Mouse (Mus musculus): ENCODE data around the gene Trnp1.

The Trnp1 gene

DNA sequence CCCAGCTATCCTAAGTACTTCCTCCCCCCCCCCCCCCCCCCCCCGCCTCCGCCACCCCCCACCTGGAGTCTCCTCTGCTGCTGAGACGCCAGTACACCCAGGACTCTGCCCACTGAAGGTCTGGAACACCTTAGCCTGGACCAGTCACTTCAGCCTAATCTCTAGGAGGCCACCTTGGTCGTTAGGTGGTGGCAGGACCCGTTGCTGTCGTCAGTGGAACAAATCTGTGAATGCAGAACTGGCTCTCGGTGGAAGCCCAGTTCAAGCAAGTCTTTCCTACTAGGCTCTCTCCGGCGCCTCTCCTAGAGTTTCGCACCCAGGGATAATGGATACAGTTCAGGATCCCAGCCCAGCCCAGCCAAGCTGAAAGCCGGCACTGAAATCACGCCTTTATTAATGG lies 4.5 kb downstream of the Trnp1 start:
- DNase-seq = no peak

- DNase-seq = no peak
These were observed 6.5 kb downstream of the Trnp1 start for GRCm38 (mm10) chr4:133491800-133492199.

- DNase-seq = no peak
These were observed 8.7 kb downstream of the Trnp1 start for GRCm38 (mm10) chr4:133489489-133490245.

- no peak for DNase-seq
These were observed 9.5 kb downstream of the Trnp1 start for GRCm38 (mm10) chr4:133488619-133489392.

DNA sequence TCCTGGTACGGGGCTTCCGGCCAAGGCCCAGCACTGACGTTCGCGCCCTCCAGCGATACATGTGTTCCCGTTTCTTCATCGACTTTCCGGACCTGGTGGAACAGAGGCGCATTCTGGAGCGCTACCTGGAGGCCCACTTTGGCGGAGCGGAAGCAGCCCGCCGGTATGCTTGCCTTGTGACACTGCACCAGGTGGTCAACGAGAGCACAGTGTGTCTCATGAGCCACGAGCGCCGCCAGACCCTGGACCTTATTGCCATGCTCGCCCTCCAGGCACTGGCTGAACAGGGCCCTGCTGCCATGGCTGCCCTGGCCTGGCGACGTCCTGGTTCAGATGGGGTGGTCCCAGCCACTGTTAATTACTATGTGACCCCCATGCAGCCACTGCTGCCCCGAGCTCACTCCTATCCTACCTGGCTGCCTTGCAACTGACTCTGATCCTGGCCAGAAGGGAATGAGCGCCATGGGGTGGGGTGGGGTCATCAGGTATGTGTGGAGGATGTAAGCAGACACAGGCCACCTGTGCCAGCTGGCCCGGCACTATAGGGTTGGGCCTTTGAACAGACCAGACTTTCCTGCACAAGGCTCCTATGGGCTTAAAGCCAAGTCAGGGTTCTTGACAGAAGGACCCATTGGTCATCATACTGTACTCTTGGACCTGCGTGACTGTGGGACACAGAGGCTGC lies 11.5 kb downstream of the Trnp1 start:
- no peak for DNase-seq

- DNase-seq = no peak
These were observed 12.5 kb downstream of the Trnp1 start for GRCm38 (mm10) chr4:133485691-133486425.

DNA sequence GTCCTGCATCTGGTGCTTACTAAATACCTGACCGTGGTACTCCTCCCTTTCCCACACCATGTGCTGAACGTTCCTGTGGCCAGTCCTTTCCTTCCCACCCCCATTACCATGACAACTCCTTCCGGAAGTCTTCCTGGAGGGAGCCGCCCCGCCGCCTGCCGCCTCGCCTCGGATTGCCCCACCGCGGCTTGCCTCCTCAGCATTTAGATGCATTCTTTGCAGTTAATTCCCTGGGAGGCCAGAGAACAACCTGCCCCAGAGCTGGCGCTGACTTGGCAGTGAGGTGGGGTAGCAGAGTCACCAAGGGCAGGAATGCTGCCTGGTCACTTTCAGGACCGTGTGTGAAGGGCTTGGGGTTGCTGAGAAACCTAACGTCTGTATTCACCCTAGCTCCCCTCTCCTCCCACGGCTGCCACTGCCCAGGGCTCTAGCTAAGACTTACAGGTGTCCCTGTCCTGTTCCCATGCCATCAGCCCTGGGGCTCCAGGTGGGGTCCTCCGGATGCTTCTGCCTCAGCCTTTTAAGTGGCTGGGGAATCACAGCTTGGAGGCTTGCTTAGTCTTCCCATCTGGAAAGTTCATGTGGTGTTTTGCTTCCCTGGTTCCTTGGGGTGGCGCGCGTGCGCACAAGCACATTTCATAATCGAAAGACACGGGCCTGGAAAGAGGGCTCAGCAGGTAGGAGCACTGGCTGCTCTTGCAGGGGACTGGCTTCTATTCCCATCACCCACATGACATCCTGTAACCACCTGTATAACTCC lies 13.9 kb downstream of the Trnp1 start:
- no peak for DNase-seq

GRCm38 (mm10) chr4:133482479-133482878 lies 15.9 kb downstream of the Trnp1 start:
- no peak for DNase-seq

- no peak for DNase-seq
These were observed 16.9 kb downstream of the Trnp1 start for GRCm38 (mm10) chr4:133481488-133481887.

DNA sequence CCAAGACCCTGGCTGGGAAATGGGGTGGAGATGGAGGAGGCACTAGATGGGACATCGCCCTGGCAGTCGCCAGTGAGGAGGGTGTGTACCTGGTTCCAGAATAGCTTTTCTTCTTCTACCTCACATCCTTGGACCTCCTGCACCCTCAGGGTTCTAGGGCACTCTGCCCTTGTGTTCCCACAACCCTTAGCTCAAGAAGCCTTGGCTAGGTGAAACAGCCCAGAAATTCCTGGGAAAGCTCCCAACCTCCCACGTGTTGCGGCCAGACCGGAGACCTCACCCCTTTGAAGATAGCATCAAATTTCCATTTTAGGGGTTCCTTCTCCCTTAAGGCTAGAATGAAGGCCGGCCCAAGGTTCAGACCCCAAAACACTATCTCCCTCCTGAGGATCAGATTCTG lies 17.6 kb downstream of the Trnp1 start:
- DNase-seq = no peak

DNA sequence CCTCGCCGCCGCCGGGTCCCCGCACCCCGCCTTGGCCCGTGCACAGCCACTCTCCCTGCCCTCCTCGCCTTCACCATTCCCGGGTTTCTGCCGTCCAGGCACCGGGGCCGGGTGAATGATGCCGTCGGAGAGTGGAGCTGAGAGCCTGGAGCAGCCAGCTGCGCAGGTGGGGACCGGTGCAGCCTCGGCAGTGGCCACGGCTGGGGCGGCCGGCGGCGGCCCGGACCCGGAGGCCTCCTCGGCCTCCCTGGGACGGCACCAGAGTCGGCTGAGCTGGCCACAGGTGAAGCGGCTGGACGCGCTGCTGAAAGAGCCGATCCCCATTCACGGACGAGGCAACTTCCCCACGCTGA lies 18.2 kb downstream of the Trnp1 start:
- DNase-seq = no peak

- DNase-seq = peak; percentile 94
These were observed 18.7 kb downstream of the Trnp1 start, which contains the start of gene Tent5b for GRCm38 (mm10) chr4:133479458-133480184. TSS of gene Tent5b (plus strand) at chr4:133480132.

DNA sequence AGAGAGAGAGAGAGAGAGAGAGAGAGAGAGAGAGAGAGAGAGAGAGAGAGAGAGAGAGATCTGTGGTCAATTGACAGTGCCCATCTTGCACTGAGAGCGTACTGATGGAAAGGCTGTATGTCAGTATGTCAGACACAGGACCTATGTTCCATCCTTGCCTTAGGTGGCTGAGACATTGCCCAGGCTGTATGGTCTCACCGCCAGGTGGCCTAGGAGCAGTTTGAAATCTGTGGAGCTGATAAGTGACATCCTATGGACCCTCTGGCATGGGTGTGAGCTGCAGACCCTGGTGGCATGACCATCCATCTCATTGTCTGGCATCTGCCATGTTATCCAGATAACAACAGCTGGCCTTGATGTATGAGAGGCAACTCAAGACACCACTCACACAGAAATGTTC lies 24.5 kb downstream of the Trnp1 start:
- DNase-seq = no peak

GRCm38 (mm10) chr4:133471135-133471821 lies 27.1 kb downstream of the Trnp1 start:
- no peak for DNase-seq

- no peak for DNase-seq
These were observed 29.2 kb downstream of the Trnp1 start for GRCm38 (mm10) chr4:133469122-133469521.

DNA sequence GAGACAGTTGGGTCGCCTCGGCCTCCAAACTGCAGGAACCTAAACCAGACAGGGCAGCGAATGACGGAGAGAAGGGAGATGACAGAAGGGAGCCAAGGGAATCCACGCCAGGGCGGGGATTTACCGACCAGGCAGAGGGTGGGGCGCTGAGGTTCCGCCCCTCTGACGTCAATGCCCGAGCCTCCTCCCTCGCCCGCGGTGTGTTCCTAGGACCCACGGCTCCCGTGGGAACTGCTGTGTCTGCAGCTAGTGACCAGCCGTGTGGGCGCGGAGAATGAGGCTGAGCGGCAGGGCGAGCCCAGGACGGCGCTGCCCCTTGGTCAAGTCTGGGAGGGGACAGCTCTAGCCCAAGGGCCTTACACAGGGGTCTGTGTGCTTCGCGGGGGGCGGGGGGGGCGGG lies 30.3 kb downstream of the Trnp1 start:
- DNase-seq = peak; percentile 73

GRCm38 (mm10) chr4:133463184-133463583 lies 35.2 kb downstream of the Trnp1 start:
- no peak for DNase-seq

GRCm38 (mm10) chr4:133461362-133461761 lies 37.0 kb downstream of the Trnp1 start:
- DNase-seq = no peak

DNA sequence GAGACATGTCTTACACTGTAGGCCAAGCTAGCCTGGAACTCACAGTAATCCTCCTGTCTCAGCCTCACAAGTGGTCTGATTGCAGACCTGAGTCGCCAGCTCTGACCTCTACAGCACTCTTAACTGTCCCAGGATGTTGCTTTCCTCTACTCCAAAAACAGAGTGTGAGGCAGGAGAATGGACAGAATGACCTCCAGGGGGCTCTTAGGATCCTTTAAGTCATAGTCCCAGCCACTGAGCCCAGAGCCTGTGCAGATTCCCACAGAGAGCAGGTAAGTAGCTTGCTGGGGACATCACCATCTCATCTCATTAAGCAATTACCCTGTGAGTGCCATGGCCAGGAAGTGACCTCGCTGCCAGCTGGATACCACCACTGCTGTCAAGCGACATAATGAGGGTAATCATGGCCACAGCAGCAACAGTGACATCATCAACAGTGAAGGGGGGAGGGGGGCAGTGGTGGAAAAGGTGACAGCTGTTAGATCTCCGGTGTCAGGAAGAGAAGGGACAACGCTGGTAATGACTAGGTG lies 37.5 kb downstream of the Trnp1 start:
- DNase-seq = no peak

DNA sequence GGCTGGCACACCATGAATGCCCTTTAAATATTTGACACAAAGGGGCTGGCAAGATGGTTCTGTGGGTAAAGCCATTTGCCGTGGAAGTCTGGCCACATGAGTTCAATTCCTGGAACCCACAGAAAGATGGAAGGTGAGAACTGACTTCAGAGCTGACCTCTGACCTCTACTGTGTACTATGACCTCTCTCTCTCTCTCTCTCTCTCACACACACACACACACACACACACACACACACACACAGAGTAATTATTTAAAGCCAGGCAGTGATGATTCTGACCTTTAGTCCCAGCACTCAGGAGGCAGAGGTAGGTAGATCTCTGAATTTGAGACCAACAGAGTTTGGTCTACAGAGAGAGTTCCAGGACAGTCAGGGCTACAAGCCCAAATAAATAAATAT lies 38.3 kb downstream of the Trnp1 start:
- no peak for DNase-seq

GRCm38 (mm10) chr4:133458044-133458443 lies 40.3 kb downstream of the Trnp1 start:
- DNase-seq = peak; percentile 31
